Mouse (Mus musculus): ENCODE data around the gene Morc2b. TPM values are rescaled to one million over a fixed set of nuclear protein-coding genes. Genes with fewer than 3 reads are reported as not detected.
A peak's percentile ranks its signal among the peaks of the same experiment; 100 is the strongest.
"Not testable (repeated sequence)": the region's sequence is repeated elsewhere in the genome, so short reads cannot be mapped to it uniquely, and the experiment has no call there.

The Morc2b gene
- total RNA-seq (2021) = under 1 TPM in 1 of 2 experiments, not detected in 1; 0.07 TPM
- long read RNA-seq, experiment 1 = 0 reads
- long read RNA-seq, experiment 2, partial matches to known transcripts = 0 of 1 reads
- long read RNA-seq, experiment 2, other reads (novel, unspliced or antisense) = 1 of 1 reads

GRCm38 (mm10) chr17:33139261-33139820 lies at the start of gene Morc2b:
Morc2b (minus strand) TSS chr17:33139683.
- DNase-seq = no peak

GRCm38 (mm10) chr17:33168147-33168546 lies 28.7 kb upstream of the Morc2b start, which contains the start of gene Olfr55:
Olfr55 (plus strand) TSS chr17:33168447.
- not testable (repeated sequence) for DNase-seq

- no peak for DNase-seq
These were observed 13.2 kb downstream of the Morc2b start for GRCm38 (mm10) chr17:33126257-33126656.

- no peak for DNase-seq
These were observed 14.9 kb downstream of the Morc2b start for GRCm38 (mm10) chr17:33124546-33124945.

GRCm38 (mm10) chr17:33097396-33097795 lies 42.1 kb downstream of the Morc2b start:
- DNase-seq = no peak

DNA sequence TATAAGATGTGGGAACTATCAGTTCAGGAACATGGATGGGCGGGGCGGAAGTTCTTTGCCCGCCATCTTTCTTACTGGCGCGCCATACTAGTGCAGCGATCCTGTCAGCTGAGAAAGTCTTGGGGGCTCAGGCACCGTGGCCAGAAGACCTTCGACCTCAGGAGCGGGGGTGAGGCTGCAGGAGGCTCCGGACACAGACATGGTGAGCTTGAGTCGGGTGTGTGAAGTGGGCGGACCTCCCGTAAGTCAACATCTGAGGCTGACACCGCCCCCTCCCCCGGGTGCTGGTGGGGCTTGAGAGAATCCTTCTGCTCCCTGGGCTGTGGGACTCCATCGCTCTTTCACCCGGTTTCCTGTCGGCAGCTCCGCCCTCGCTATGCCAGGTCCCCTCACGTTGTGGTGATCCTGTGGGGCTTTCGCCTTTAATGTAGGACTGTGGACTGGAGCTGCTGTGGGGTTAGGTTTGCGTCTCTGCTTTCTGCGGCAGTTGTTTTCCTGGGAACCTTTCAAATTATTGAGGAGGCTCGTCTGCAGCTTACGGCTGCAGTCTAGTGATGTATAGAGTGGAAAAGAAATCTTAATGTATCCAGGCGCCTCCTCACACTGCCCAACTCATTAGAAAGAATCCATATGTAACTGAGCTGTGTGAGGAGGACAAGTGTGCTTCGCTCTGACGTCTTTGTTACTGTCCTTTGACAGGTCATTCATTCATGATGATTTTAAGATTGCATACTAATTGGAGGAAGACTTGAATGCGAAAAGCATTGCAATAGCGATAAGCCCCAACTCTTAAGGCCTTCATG lies 46.9 kb downstream of the Morc2b start:
- peak; percentile 85 to 91 for DNase-seq

DNA sequence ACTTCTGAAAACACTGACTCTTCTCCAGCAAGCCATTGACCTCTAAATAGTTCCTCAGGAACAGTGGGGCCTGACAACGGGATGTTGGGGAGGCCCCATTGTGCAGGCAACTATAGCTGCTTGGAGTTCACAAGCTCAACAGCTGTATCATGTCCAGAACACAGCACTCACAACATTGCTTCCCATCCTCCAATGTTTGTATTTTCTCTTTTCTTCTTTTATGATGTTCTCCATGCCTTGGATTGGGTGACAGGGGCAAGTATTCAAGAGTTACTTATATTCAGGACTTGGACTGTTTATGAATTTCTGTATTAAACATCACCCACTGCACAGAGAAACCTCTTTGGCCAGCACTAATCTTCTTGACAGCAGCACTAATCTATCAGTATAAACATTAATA lies 47.9 kb downstream of the Morc2b start:
- DNase-seq = peak in 1 of 2 experiments; percentile 6

GRCm38 (mm10) chr17:33089220-33089949 lies 50.1 kb downstream of the Morc2b start, which contains the start of gene Zfp563:
Zfp563 (plus strand) TSS chr17:33089310.
- DNase-seq = peak; percentile 97 to 98

- no peak for DNase-seq
These were observed 71.5 kb downstream of the Morc2b start, which contains the start of gene 4921501E09Rik for GRCm38 (mm10) chr17:33067958-33068357. 4921501E09Rik (minus strand) TSS chr17:33068058.

Other genes with a start within 250 kb of the Morc2b start
- 1 to 10 TPM; 6.1 to 7.8 TPM for gene Zfp870, start 248.0 kb downstream of the Morc2b start, total RNA-seq (2021)
- under 1 TPM in 1 of 2 experiments, not detected in 1; 0.22 TPM for gene Cyp4f14, start 222.3 kb downstream of the Morc2b start, total RNA-seq (2021)
- gene Cyp4f13, start 192.3 kb downstream of the Morc2b start, total RNA-seq (2021) = 10 to 100 TPM in 1 of 2 experiments, 1 to 10 TPM in 1; 8.7 to 12.9 TPM
- gene Zfp472, start 173.9 kb downstream of the Morc2b start, total RNA-seq (2021) = 1 to 10 TPM; 1.8 to 2.1 TPM
- gene Zfp952, start 146.6 kb downstream of the Morc2b start, total RNA-seq (2021) = 1 to 10 TPM; 6.0 to 6.5 TPM
- gene Zfp763, start 106.3 kb downstream of the Morc2b start, total RNA-seq (2021) = 1 to 10 TPM; 2.0 to 2.8 TPM
- not detected for gene 4921501E09Rik, start 71.6 kb downstream of the Morc2b start, total RNA-seq (2021)
- gene Zfp563, start 50.4 kb downstream of the Morc2b start, total RNA-seq (2021) = 1 to 10 TPM; 5.1 to 5.6 TPM
- gene Olfr55, start 28.8 kb upstream of the Morc2b start, total RNA-seq (2021) = not detected
- gene Olfr239, start 51.6 kb upstream of the Morc2b start, total RNA-seq (2021) = not detected
- gene Olfr1564, start 82.0 kb upstream of the Morc2b start, total RNA-seq (2021) = under 1 TPM; 0.15 TPM
- gene Zfp955a, start 115.5 kb upstream of the Morc2b start, total RNA-seq (2021) = 1 to 10 TPM; 7.7 to 9.9 TPM
- gene Olfr63, start 125.0 kb upstream of the Morc2b start, total RNA-seq (2021) = not detected
- gene Zfp955b, start 149.9 kb upstream of the Morc2b start, total RNA-seq (2021) = 1 to 10 TPM; 9.1 to 9.4 TPM
- gene Zfp81, start 219.2 kb upstream of the Morc2b start, total RNA-seq (2021) = 1 to 10 TPM; 4.9 to 5.0 TPM